Mouse (Mus musculus): ENCODE data around the gene Rbm20. TPM values are rescaled to one million over a fixed set of nuclear protein-coding genes. Genes with fewer than 3 reads are reported as not detected.
"Not testable (repeated sequence)": the region's sequence is repeated elsewhere in the genome, so short reads cannot be mapped to it uniquely, and the experiment has no call there.

The Rbm20 gene
- total RNA-seq, 2 experiments from 2014 or later, result 75.3 to 75.4 TPM

- peak; percentile 94 for DNase-seq (ENCODE audit: low spot score)
Measured at GRCm38 (mm10) chr19:53902739-53903487, 225.8 kb downstream of the Rbm20 start.

GRCm38 (mm10) chr19:53903507-53904321 is 226.6 kb downstream of the Rbm20 start:
- DNase-seq (ENCODE audit: low spot score), result peak; percentile 40

- DNase-seq (ENCODE audit: low spot score), result no peak
Measured at GRCm38 (mm10) chr19:53904833-53905480, 227.9 kb downstream of the Rbm20 start.

DNA sequence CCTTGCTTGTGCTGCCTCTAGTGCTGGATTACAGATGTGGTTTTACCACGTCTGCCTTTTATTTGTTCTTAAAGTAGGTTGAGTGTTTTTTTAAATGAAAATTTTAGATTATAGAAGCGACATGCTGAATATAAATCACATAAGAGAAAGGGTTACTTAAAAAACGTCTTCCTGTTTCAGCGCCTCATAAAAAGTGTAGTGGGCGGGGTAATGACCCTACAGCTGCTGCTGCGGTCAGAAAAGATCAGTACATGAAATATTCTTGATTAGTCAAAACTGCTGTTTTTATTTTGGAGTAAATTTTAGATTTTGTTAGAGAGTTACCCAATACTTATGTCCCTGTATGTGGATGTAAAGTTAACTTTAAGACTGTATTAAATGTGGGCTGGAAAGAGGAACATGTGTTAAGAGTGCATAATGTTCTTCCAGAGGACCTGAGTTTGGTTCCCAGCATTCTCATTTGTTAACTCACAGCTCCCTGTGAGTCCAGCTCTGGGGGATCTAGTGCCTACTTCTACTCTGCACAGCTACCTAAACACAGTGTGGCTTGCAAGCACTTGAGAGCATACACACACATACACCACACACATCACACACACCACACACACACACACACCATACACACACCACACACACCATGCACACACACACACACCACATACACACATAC is 229.1 kb downstream of the Rbm20 start:
- DNase-seq (ENCODE audit: low spot score), result no peak

- DNase-seq (ENCODE audit: low spot score), result not testable (repeated sequence)
Measured at GRCm38 (mm10) chr19:53906703-53907070, 229.6 kb downstream of the Rbm20 start.

GRCm38 (mm10) chr19:53914950-53915349 is 237.8 kb downstream of the Rbm20 start:
- no peak for DNase-seq (ENCODE audit: low spot score)

Other genes starting within 250 kb of the Rbm20 start
- gene Dusp5, start 148.2 kb upstream of the Rbm20 start, total RNA-seq (2021), result 1 to 10 TPM in 1 of 2 experiments, under 1 TPM in 1; 0.84 to 1.2 TPM
- 10 to 100 TPM; 61.0 to 64.3 TPM for gene Nutf2-ps1, start 88.2 kb upstream of the Rbm20 start, total RNA-seq (2021)
- 10 to 100 TPM; 15.5 to 15.8 TPM for gene Smc3, start 76.9 kb upstream of the Rbm20 start, total RNA-seq (2021)
- 10 to 100 TPM; 16.4 to 16.5 TPM for gene Pdcd4, start 214.9 kb downstream of the Rbm20 start, total RNA-seq (2021)